Mouse (Mus musculus) stomach, postnatal 0 days (tissue): Measurements from ENCODE around the gene Caln1.

Experiments
- CTCF ChIP-seq: IDR thresholded peaks from 2 replicates; pipeline ENCODE4 v1.5.1; 2016; ENCODE audit warnings: antibody characterized with exemption, low read depth, mild to moderate bottlenecking, moderate library complexity
- EP300 ChIP-seq: optimal IDR thresholded peaks from 2 replicates; pipeline ENCODE3; 2016; ENCODE audit warnings: antibody characterized with exemption

DNA sequence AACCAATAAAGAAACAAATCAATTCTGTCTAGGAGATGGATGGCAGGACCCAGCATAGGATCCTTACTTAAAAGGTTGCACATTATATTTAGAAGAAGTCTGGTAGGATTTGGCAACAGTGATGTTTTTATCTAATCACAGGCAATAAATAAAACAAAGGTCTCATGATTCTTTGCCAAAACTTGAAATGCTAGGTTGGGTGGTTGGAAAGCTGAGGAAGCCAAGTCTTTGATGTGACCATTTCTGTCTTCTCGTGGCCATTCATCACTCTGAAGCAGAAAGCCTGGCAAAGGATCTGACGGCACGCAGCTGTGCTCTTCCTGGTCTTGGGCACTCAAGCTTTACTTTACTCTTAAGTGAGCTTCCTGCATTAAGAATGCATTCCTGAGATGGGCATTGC is 193.9 kb downstream of the Caln1 start:
- TF ChIP-seq EP300 (no peak), CTCF (no peak)
